Mouse (Mus musculus) T-helper 2 cell (primary cell): ENCODE results near the gene Mmp14.

Experiments
- in situ Hi-C: fragments of 300-600 bp; cut with MboI, MseI; formaldehyde crosslinking; loops from one replicate; pipeline ENCODE4 v1.15.1; 2025; ENCODE audit warnings: high pct_unique_total_duplicates

The Mmp14 gene

DNA sequence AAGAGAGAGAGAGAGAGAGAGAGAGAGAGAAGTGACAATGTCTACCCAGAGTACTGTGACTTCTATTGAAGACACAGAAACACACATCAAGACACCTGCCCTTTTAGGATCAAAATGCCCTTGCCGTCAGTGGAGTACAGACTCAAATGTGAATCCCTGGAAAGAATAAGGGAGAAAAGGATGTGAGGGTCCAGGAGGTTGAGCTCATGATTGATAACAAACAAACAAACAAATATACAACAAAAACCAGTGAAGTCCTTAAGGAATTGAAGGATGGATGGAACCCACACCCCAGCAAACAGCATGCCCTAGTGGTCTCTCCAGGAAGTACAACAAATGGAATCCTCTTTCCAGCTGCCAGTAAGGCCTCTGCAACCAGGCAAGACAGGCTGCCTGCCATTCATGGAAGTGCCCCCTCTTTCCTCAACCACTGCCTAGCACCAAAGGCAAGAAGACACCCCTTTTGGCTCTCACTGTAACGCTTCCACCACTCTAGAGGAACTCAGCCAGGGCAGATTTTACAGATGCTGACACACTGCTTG, 18.7 kb upstream of the Mmp14 start:
- in situ Hi-C loops = no loop called here

DNA sequence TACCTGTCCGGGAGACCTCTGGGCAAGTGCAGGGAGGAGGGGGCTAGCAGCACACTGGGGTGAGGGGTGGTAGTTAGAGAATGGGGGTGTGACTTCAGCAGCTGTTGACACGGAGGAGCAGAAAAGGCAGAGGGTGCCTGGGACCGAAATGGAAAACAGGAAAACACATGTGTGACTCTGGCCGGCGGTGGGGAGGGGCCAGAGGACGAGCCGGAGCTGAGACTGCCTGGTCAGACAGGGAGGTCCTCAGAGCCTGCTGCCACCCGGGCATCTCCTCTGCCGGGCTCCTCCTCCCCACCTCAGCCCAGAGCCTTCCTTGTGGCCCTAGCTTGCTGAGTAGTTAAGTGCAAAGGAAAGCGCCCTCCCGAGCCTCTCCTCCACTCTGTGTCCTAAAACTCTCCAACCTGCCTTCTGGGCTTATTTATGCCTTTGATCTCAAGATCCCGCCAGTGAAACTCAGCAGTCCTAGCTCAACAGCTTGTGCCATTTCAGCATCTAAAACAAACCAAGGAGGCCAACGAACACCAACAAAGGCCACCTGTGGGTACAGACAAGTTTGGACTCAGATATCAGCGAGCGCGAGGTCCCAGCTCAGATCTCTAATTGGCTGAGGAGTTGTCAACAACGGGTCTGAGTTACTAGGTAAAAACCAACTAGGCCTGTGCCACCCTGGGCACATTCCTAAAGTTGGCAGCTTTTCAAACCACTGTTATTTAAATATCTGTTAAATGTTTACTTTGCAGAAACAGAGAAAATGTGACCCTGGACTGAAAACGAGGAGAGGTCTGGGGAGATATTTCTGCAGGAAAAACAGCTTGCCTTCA, 17.3 kb upstream of the Mmp14 start:
- in situ Hi-C loops = no loop called here

- in situ Hi-C loops = no loop called here
These were observed 16.0 kb upstream of the Mmp14 start for GRCm38 (mm10) chr14:54415241-54416020.

DNA sequence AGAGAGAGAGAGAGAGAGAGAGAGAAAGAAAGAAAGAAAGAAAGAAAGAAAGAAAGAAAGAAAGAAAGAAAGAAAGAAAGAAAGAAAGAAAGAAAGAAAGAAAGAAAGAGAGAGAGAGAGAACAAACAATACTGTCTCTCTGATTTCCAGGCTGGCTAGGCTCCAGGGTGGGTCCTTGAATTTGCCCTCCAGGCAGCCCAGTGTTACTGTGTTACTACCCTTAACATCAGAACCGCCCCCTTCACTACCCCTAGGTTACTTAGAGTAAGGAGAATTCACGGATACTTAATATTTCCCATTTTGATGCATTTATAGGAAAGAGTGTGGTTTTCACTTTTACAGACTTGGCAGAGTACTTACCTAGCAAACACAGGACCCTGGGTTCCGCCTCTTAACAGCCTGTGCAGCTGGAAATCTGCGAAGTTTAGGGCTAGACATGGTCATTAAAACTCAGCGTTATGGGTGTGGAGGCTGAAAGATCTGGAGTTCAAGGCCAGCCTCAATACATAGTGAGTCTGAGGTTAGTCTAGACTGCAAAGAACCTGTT, 15.1 kb upstream of the Mmp14 start:
- in situ Hi-C loops = no loop called here

- in situ Hi-C loops = no loop called here
These were observed 14.6 kb upstream of the Mmp14 start for GRCm38 (mm10) chr14:54416830-54417229.

DNA sequence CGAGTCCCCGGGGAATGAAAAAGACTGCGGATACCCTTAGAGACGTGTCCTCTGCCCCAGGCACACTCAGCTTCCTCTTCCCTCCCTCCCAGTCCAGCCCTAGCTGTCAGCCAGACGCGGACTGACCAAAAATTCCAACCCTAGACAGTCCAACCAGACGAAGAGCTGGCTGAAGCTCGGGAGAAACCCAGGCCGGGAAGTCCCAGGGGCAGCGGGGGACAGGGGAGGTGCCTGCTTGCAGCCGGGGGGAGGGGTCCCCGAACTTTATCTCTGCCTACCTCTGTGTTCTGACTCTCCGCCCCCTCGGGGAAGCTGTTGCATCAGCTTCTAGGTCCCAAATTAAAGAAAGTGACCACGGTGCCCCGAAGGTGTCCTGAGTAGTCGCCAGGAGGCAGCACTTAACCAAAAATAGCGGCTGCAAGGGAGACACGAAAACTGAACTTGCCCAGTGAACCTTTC, 13.8 kb upstream of the Mmp14 start, which contains the start of gene Slc7a7:
Gene Slc7a7, minus strand, starts transcription at position 158 of the 459 bp plus-strand sequence.
- in situ Hi-C loops = no loop called here

GRCm38 (mm10) chr14:54421014-54421413, 10.4 kb upstream of the Mmp14 start:
- in situ Hi-C loops = loop anchor here (10.0 kb wide), 1 partner anchor 186 kb away; no protein-coding TSS in a partner anchor

DNA sequence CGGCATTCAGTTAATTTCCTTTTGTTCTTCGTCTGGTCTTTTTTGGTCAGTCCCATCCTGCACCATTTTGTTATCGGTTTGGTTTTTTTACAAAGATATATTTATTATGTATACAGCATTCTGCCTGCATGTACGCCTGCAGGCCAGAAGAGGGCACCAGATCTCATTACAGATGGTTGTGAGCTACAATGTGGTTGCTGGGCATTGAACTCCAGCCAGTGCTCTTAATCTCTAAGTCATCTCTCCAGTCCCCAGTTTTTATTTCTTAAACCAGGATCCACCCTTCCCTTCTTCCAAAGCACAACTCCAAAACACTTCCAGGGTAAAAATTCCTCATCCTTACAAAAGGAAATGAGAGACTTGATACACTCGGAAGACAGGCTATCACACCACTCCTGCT, 8.0 kb upstream of the Mmp14 start:
- in situ Hi-C loops = loop anchor here (10.0 kb wide), 1 partner anchor 189 kb away; no protein-coding TSS in a partner anchor

GRCm38 (mm10) chr14:54424634-54425033, 6.8 kb upstream of the Mmp14 start:
- in situ Hi-C loops = loop anchor here (10.0 kb wide), 1 partner anchor 190 kb away; no protein-coding TSS in a partner anchor

DNA sequence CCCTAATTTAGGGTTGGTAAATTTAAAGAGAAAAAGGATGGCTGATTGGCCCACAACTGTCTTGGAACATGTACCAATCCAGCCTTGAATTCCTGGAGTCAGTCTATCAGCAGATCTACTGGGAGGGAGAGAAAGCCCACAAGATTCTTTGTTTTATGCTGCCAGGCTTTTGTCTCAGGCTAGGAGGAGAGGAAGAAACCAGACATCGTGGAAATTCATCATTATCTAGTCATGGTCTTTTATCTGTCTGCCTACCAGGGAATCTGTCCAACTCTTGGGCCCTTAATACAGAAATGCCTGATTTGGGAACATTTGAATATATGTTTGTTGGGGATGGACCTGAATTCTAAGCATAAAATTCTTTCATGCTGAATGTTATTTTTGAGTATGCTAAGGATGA, 5.9 kb upstream of the Mmp14 start:
- in situ Hi-C loops = loop anchor here (10.0 kb wide), 1 partner anchor 191 kb away; no protein-coding TSS in a partner anchor

DNA sequence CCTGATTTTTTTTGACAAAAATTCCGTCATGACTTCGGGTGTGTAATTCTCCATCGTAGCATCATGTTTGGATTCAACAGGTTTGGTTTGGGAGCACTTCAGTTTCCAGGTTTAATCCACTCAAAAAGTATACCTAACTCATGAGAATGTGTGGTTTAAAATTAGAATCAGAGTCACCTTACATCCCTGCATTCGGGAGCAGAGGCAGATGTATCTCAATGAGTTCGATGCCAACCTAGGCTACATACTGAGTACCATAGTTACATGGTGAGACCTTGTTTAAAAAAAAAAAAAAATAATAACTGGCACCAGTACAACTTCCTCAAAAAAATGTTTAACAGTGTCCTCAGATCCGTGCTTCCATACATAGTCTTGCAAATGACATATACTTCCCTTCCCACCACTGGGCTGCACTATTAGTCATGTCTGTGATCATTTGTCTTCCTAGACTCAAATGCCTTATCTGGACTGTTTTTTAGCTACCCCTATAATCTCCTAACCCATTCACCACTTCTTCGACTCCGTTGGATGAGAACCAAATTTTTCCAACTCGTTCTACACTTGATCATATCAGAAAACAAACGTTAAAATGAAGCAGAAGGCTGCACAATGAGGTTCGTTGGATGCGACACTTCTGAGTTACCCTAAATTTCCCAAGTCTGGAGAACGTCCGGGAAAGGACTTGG, 5.3 kb upstream of the Mmp14 start:
- in situ Hi-C loops = loop anchor here (10.0 kb wide), 1 partner anchor 191 kb away; no protein-coding TSS in a partner anchor

GRCm38 (mm10) chr14:54426689-54427398, 4.6 kb upstream of the Mmp14 start, which contains the start of gene Mrpl52:
TSS of gene Mrpl52 (plus strand) at chr14:54426909.
- in situ Hi-C loops = loop anchor here (10.0 kb wide), 1 partner anchor 192 kb away; no protein-coding TSS in a partner anchor

DNA sequence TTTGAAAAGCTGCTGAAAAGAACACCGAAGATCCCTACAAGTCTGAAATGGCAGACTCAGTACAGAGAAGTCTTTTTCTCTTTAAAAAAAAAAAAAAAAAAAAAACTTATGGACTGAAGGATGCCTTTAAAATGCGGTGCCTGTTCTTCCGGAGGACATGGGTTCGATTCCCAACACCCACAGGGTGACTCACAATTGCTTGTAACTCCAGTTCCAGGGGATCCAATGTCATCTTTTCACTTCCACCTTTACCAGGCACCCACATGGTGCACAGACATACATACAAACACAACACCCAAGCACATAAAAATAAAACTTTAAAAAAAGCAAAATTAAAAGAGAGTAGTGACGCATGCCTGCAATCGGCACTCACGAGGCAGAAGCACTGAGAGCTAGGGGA, 3.7 kb upstream of the Mmp14 start:
- in situ Hi-C loops = loop anchor here (10.0 kb wide), 1 partner anchor 193 kb away; no protein-coding TSS in a partner anchor

DNA sequence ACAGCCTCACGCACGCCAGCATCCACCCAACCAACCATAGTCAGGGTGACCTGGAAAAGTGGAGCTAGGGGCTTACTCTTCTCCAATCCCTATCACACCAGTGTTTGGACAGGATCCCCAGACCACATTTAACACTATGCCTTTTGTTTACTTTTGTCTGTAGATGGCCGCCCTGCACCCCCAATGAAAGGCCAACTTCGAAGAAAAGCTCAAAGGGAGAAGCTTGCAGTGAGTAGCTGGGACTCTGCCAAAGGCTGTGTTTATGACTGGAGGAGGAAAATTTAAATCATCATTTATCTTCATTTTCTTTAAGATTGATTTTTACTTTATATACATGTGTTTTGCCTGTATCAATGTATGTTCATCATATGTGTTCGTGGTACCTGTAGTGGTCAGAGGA, 3.0 kb upstream of the Mmp14 start:
- in situ Hi-C loops = loop anchor here (10.0 kb wide), 1 partner anchor 194 kb away; no protein-coding TSS in a partner anchor

DNA sequence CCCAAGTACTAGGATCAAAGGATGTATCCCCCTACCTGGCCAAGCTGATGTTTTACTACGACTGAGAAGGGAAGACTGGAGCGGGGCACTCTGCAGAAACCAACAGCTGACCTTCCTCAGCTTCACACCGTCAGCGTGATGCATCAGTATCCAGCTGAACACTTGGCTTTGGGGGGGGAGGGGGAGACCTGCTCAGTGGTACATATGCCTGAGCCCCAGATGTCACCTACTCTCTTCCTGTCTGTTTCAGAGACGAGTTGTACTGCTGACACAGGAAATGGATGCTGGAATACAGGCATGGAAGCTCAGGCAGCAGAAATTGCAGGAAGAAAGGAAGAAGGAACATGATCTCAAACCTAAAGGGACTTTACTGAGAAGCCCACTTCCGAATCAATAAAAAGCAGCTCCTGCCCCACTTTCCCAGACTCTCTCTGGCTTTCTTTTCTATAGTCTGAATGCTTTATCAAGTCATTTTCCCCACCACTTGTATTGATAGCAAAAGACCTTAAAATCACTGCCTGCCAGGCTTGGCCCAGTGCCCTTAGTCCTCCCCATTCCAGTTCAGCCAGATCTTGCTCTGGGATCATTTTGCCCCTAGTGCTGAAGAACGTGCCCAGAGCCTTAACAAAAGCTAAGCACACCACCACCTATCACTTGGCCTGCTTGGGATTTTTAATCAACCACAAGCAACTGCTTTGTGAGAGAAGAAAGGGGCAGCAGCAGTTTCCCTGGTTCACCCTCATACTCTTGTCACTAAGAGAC, 1.9 kb upstream of the Mmp14 start:
- in situ Hi-C loops = loop anchor here (10.0 kb wide), 1 partner anchor 195 kb away; no protein-coding TSS in a partner anchor

DNA sequence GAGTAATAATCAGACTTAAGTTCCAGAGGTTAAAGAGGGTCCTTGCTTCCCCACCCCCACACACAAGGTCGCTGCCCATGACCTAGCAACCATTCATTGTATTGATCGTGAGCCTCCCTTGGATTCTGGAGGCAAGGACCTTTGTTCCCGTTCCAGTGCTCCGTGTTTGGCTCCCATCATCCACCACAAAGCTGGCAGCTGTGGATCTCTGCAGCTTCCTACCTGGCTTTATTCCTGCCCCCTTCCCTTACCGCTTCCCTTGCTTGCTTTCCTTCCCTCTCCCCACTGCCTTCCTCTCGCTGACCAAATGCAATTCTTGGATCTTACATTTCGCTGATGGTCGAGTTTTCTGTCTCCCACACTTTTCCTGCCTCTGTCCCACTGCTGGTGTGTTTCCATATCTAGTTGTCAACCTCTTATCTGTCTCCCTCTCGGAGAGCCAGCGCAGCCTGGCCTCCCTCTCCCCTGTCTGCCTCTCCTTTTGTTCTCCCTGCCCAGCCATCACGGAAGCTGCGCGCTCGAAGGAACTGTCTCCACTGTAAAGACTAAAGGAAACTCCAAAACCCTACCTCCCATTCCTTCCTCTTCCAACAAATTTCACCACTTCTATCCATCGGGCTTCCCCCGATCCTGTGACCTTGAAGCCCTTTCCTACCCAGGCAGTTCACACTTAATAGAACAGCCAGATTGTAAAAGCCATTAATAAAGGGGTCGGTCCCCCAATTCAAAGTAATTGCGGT, 836 bp upstream of the Mmp14 start:
- in situ Hi-C loops = no loop called here

- in situ Hi-C loops = no loop called here
These were observed 845 bp downstream of the Mmp14 start for GRCm38 (mm10) chr14:54432078-54432836.
